Mouse (Mus musculus) embryonic fibroblast, embryonic 13.5 days (primary cell): Measurements from ENCODE around the gene Tcp11l2. TPM values are rescaled to one million over a fixed set of nuclear protein-coding genes. Genes with fewer than 3 reads are reported as not detected.

Experiments used
- H3K27ac ChIP-seq: 2 replicates; pipeline ENCODE4 v1.5.1; 2012; ENCODE audit warnings: low read length, control low read depth, inconsistent platforms; ENCODE audit not compliant: insufficient read depth
- H3K4me1 ChIP-seq: 2 replicates; pipeline ENCODE4 v1.6.1; 2011; ENCODE audit warnings: low read length; ENCODE audit not compliant: control insufficient read depth, insufficient read depth
- H3K4me3 ChIP-seq: 2 replicates; pipeline ENCODE4 v1.5.1; 2011; ENCODE audit warnings: mild to moderate bottlenecking, control low read depth, low read length; ENCODE audit not compliant: insufficient read depth
- CTCF ChIP-seq: IDR thresholded peaks from 2 replicates; pipeline ENCODE4 v1.5.1; 2011; ENCODE audit warnings: mild to moderate bottlenecking, control low read depth, low read length, moderate library complexity, borderline replicate concordance; ENCODE audit not compliant: insufficient read depth
- POLR2A ChIP-seq: IDR thresholded peaks from 2 replicates; pipeline ENCODE4 v1.6.1; 2011; ENCODE audit warnings: low read depth, mild to moderate bottlenecking, control low read depth, low read length, moderate library complexity
- polyA plus RNA-seq: library from polyadenylated mRNA; stranded (reverse); fragments of >200 nt; gene quantifications from 2 replicates; pipeline ENCODE4 v1.2.4, GENCODE M21; 2011; ENCODE audit warnings: low read depth; ENCODE audit not compliant: missing spikeins, insufficient read length

Gene Tcp11l2
- polyA plus RNA-seq, 1 experiment = 8.4 TPM

DNA sequence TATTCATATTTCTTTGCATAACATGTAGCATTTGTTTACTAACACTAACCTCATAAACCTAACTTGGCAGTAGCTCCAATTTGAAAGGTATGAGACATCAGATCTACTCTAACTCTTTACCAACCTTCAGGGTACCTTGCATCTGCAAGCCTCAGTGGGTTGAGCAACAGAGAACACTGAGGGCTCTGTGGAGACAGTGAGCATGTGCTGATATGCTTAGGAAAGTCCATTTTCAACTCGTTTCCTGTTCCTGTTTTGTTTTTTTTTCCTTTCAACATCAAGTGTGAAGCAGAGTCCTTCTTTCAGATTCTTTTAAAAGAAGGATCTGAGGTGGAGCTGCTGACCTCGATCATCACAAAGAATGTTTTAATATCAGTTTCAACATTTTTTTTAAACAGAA, 20.3 kb upstream of the Tcp11l2 start:
- Histone ChIP-seq H3K4me3 (no peak overlapping the region), H3K27ac (no peak overlapping the region), H3K4me1 (no peaks in the 10 kb centered on the region)
- TF ChIP-seq CTCF = no peak
- TF ChIP-seq POLR2A = no peak

DNA sequence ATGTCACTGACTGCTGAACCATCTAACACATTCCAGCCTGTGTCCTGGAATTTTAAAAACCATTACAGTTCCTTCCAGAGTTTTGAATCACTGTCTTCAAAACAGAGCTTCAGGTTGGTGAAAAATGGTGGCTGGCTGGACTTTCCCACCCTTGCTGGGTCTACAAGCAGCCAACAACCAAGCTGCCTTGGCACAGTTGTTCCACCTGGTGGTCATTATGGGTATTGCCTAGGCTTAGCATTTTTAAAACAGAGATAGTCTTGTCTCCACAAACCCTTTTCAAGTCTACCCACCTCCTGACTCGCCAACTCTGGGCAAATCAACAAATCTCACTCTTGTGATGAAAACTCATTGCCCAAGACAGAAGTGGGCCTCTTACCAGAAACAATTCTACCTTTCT, 17.9 kb upstream of the Tcp11l2 start:
- Histone ChIP-seq H3K27ac (no peak overlapping the region), H3K4me3 (no peak overlapping the region), H3K4me1 (no peaks in the 10 kb centered on the region)
- TF ChIP-seq POLR2A (no peak), CTCF (no peak)

DNA sequence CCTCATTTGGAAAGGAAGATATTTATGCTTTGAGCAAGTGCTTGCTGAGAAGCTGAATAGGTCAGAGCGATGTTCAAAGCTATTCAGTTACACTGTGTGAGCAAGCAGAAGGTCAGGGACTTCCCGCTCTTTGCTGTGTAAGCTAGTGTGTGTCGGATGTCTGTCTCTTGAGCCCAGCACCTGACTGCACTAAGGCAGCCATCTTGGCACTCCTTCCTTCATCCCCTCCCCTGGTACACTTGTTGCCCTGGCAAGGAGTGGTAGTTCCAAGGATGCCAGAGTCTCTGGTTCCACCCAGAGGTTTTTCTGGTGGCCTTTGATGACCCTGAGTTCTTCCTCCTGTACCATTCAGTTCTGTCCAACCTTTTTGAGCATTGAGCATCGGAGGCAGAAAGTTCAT, 16.4 kb upstream of the Tcp11l2 start:
- TF ChIP-seq POLR2A = no peak
- no peak for TF ChIP-seq CTCF
- Histone ChIP-seq H3K27ac (no peak overlapping the region), H3K4me1 (no peaks in the 10 kb centered on the region), H3K4me3 (no peak overlapping the region)

DNA sequence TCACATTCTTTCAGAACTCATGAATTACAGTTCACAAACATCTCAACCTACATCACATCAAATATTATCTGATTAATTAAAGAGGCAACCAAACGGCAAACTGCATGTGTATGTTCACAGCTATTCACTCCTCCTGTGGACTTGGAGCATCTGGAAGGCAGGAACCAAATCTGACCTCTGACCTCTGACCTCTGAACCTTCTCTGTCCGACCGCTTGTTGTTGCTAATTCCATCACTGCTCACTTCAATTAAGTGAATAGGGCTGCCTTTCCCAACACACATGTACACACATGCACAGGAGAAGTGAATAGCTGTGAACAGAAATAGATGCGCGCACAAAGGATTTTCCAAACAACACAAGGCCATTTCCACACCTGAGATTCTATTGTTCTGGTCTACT, 14.3 kb upstream of the Tcp11l2 start:
- H3K4me1 ChIP-seq = no peaks in the 10 kb centered on the region
- TF ChIP-seq CTCF = no peak
- no peak for TF ChIP-seq POLR2A
- H3K27ac ChIP-seq = no peak overlapping the region
- no peak overlapping the region for H3K4me3 ChIP-seq

DNA sequence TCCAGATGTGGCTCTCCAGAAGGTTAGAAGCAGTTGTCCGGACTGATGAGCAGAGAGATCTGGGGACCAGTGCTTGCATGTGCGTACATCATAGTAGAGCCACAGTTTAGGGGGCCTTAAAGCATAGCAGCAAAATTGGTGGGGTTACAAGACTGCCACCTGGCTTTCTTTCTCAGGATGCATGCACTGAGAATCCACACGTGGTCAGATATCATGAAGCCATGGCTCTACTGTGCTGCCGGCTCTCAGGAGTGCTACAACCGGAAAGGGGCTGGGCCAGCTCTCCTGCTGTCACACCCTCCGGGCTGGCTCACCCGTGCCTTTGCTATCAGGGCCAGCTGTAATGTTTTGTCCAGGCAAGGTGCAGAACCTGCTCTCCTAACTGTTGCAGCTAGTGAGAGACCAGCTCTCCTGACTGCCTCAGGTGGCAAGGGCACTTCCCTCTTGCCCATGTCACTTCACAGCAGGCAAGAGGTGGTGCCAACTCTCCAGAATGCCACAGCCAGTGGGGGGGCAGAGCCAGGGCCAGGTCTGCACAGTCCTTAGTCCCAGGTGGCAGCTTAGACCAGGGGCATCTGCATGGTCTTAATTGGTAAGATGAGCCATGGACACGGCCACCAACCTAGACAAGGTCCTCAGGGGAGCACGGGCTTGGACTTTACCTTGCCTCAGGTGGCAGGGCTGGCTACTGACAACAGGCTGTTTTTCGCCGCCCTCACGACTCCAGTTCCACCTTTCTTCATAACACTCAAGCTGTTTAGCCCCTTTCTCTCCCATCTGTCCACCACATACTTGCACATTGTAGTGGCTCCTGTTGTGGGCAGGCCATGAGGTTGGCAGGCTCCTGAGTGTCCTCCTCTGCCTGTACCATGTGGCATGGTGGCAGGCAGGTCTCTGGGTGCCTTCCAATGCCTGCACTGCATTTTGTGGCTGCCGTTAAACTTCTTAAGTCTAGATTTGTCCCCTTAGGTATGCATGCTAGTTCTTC, 13.6 kb upstream of the Tcp11l2 start:
- no peaks in the 10 kb centered on the region for H3K4me1 ChIP-seq
- H3K4me3 ChIP-seq = no peak overlapping the region
- no peak for TF ChIP-seq CTCF
- TF ChIP-seq POLR2A = no peak
- no peak overlapping the region for H3K27ac ChIP-seq

DNA sequence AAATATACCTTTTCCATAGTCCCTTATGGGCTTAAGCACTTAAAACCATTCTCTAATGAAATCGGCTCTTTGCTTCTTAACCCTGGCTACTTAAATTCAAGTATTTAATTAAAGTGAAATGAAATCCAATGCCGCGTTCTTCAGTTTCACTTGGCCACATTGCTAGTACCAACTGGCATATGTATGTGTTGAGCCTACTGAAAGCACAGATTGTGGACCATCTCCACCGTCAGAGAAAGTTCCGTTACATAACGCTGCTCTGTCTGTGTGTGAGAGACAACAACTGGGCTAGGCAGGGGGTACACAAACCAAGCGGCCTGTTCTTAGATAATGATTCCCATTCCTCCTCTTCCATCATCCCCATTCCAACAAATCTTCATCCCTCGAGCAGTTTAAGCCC, 12.0 kb upstream of the Tcp11l2 start:
- no peak overlapping the region for H3K4me3 ChIP-seq
- TF ChIP-seq POLR2A (no peak), CTCF (no peak)

DNA sequence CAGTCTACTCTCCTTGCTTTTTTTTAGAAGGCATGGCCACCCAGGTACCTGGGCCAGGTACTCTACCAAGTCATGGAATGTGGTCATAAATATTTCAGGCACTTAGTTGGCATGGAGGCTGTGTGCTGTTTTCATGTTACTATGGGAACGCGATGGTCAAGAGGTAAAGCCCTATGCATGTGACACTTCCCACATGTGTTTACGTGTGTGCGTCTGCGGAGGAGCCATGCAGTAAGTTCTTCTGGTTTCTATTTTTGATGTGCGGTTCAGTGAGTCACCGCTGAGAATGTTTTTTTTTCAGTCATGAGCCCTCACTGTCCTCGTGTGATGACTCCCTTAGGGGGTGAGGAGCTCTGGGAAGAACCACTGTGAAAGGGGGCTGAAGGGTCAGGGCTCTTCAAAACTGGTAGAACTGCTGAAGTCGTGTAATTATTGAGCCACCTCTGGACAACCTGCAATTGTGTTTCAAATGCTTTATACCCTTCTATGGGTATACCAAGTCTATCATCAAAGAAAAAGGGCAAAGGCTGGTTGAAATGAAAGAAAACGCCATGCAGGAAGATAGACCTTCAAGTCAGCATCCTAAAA, 5.3 kb upstream of the Tcp11l2 start:
- Histone ChIP-seq H3K27ac (no peak overlapping the region), H3K4me3 (no peak overlapping the region), H3K4me1 (no peaks in the 10 kb centered on the region)
- TF ChIP-seq CTCF = no peak

More for the DNA sequence above, 12.0 kb upstream of the Tcp11l2 start:
- Histone ChIP-seq H3K27ac (no peak overlapping the region), H3K4me1 (no peaks in the 10 kb centered on the region)

DNA sequence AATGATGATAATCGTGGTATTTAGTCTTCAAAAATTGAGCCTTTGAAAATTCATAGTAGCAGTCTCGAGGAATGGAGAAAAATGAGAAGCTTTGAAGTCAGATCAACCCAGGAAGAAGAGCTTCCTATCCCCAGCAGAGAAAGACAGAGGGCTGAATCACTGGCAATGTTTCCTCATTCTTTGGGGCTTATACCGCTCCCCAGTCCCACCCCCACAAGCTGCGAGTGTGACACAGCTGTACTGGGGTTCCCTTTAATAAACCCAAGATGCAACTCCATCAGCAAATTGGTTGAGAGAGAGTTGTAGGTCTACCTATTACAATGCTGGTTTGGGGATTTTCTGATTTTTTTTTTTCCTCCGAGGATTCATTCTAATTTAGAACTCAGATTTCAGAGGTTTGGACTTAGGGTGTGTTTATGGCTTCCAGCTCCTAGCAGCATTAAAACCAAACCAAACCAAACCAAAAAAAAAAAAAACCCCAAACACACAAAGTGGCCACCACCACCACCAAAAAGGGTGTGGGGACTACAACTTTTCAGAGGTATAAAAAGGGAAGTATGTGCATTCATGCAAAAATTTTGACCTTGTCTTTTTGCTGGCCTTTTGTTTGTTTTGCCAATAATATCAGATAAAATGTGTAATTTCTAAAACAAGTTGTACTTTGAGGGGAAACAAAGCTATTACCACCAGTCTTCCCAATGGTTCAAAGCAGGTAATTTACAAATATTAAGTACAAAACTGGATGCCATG, 2.6 kb upstream of the Tcp11l2 start:
- Histone ChIP-seq H3K27ac (no peak overlapping the region), H3K4me1 (peaks cover 2% of the 10 kb centered on the region; the same call in 1 of the 2 replicates), H3K4me3 (no peak overlapping the region)
- TF ChIP-seq POLR2A (no peak), CTCF (no peak)

DNA sequence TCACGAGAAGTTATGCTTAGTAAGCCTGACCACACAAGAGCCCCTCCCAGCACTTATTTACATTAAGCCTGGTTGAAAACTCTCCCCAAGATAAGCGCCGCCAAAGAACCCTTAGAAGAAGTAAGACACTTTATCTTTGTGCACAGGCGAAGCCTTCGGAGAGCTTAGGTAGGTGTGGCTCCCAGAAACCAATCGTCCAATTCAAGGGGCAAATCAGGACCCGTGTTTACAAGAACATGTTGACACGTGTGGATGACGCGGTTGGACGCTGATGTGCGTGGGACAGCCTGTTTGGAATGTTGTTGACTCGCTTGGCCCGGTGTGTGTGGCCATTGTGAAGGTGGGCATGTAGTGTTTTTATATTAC, 414 bp upstream of the Tcp11l2 start:
- Histone ChIP-seq H3K27ac (no peak overlapping the region), H3K4me3 (peak overlapping the region; percentile 60), H3K4me1 (peaks cover 2% of the 10 kb centered on the region; the same call in 1 of the 2 replicates)
- no peak for TF ChIP-seq POLR2A
- TF ChIP-seq CTCF = no peak
